Mouse (Mus musculus): ENCODE measurements around the gene Dnhd1. TPM values are rescaled to one million over a fixed set of nuclear protein-coding genes. Genes with fewer than 3 reads are reported as not detected.
"Not testable (repeated sequence)": the region's sequence is repeated elsewhere in the genome, so short reads cannot be mapped to it uniquely, and the experiment has no call there.

Gene Dnhd1
- polyA plus RNA-seq, 1 experiment from 2014 or later, result 0.51 TPM

DNA sequence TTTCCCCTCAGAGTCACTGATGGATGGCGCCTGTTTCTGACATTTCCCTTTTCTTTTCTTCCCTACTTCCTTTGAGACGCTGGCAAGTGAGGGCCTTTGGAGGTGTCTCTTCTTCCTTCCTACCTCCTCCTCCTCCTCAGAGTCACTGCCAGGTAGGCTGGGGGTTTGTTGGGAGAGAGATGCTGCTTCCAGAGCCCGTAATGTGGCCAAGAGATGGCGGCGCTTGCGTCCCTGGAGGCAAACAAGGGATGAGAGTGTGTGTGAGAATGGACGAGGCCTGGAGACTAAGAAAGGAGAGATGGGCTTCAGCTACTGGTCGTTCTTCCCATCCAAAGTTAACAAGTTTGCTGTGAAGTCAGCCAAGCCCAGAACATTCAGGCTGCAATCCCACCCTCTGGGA is 84.2 kb downstream of the Dnhd1 start:
- H3K4me3 ChIP-seq (ENCODE audit: control insufficient read depth in 1 of 2, insufficient read depth in 1 of 2, low read depth in 1 of 2, low read length in 2 of 2), result no peak overlapping the region
- peaks cover 52% of the 10 kb centered on the region for H3K36me3 ChIP-seq (ENCODE audit: control insufficient read depth, insufficient read depth, low read length)
- no peak overlapping the region for H3K27ac ChIP-seq (replicated peaks in 1 of 2; ENCODE audit: control insufficient read depth in 1 of 2, insufficient read depth in 1 of 2, low read depth in 2 of 2, low read length in 2 of 2)
- no peak for ATAC-seq (ENCODE audit: insufficient number of reproducible peaks, insufficient read depth, low FRiP score, low read depth)
- H3K27me3 ChIP-seq (ENCODE audit: control insufficient read depth, insufficient read depth, low read length), result no peaks in the 10 kb centered on the region
- peak overlapping the region; percentile 98; the same call in 1 of the 2 replicates for H3K9ac ChIP-seq (ENCODE audit: low read length)
- no peak overlapping the region; the same call in 1 of the 2 replicates for H3K4me2 ChIP-seq (ENCODE audit: low read length)
- WGBS, result 85% methylated on average over 8 of the region's 8 CpGs
- H3K9me3 ChIP-seq (ENCODE audit: control insufficient read depth, low read length), result no peaks in the 10 kb centered on the region
- H3K4me1 ChIP-seq (ENCODE audit: control insufficient read depth in 2 of 2, insufficient read depth in 2 of 2, low read length in 2 of 2), result peaks cover 7 to 28% of the 10 kb centered on the region in 2 experiments

DNA sequence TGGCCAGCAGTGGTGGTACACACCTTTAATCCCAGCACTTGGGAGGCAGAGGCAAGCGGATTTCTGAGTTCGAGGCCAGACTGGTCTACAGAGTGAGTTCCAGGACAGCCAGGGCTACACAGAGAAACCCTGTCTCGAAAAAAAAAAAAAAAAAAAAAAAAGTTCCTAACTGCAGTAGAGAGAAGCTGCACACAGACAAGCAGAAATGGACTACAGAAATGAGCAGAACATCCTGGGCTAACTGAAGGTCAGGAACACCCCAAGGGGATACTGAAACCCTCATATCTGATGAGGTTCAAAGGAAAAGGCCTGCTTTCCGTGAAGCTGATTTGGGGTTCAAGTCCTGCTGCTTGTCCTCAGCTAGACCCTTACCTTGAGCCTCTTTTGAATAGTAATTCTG is 84.8 kb downstream of the Dnhd1 start:
- not testable (repeated sequence) for H3K9me3 ChIP-seq (ENCODE audit: control insufficient read depth, low read length); ATAC-seq (ENCODE audit: insufficient number of reproducible peaks, insufficient read depth, low FRiP score, low read depth); H3K27me3 ChIP-seq (ENCODE audit: control insufficient read depth, insufficient read depth, low read length); H3K27ac ChIP-seq (replicated peaks in 1 of 2; ENCODE audit: control insufficient read depth in 1 of 2, insufficient read depth in 1 of 2, low read depth in 2 of 2, low read length in 2 of 2)
- Histone ChIP-seq H3K4me3 (ENCODE audit: control insufficient read depth in 1 of 2, insufficient read depth in 1 of 2, low read depth in 1 of 2, low read length in 2 of 2) (peak overlapping the region; percentile 91 to 98; a peak in 3 of 4 replicates), H3K36me3 (ENCODE audit: control insufficient read depth, insufficient read depth, low read length) (peaks cover 57% of the 10 kb centered on the region), H3K9ac (ENCODE audit: low read length) (peak overlapping the region; percentile 98), H3K4me1 (ENCODE audit: control insufficient read depth in 2 of 2, insufficient read depth in 2 of 2, low read length in 2 of 2) (peaks cover 7 to 29% of the 10 kb centered on the region in 2 experiments), H3K4me2 (ENCODE audit: low read length) (peak overlapping the region; percentile 94)
- WGBS, result 32% methylated on average over 3 of the region's 4 CpGs

DNA sequence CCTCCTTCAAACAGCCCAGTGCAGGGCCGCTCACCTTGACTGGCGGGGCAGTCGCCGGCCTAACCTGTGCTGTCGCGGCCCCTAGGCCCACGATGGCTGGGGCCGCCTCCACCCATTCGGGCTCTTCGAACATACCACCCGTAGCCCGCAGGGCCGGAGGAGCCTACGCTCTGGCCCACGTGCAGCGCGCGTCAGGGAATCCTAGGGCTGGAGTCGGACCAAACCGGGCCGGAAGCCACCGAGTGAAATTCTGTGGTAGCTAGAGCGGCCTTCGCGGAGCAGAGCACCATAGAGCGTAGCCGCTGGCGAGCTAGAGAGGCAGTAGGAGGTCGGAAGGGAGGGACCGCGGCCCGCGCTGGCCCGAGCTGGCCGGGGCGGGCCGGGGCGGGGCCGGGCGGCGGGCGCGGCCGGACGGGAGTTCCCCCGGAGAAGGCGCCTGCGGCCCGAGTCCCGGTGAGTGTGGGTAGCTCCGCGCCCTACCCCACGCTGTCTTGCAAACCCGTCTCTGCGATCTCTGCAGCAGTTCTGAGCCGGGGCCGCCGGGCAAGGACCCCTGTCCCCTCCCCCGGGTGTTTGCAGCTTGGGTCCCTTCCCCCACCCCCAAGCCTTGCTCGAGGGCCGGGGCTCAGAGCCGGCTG is 85.8 kb downstream of the Dnhd1 start, which contains the start of gene Ilk:
Ilk (plus strand) TSS at position 329 of the 638 bp plus-strand sequence.
- WGBS, result under 1% methylated on average over 56 of the region's 62 CpGs
- H3K9me3 ChIP-seq (ENCODE audit: control insufficient read depth, low read length), result no peaks in the 10 kb centered on the region
- H3K4me3 ChIP-seq (ENCODE audit: control insufficient read depth in 1 of 2, insufficient read depth in 1 of 2, low read depth in 1 of 2, low read length in 2 of 2), result peak within 1 kb of the TSS; percentile 91 to 98

DNA sequence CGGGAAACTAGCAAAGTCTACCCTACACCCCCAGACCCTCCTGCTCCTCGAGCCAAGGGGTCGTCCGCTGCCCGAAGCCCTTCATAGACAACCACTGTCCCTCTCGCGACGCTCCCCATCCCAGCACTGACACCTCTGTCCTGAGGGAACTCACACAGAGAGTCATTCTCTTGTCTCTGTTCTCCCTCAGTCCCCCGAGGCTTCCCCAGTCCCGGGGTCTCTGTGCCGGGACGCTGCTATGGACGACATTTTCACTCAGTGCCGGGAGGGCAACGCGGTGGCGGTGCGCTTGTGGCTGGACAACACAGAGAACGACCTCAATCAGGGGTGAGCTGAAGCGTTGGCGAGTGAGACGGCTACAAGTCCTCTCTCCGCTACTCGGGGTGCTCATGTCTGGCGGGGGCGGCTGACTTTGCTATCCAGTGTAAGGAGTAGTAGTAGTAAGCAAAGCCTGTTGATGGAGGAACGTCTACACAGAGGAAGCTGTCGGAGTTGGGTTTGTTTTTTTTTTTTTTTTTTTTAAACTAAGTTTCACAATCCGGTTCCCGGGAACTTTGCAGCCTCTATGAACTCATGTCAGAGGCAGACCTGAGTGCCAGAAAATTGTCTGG is 86.4 kb downstream of the Dnhd1 start, which contains the start of gene Rrp8:
Rrp8 (minus strand) TSS at position 475 of the 611 bp plus-strand sequence.
- under 1% methylated on average over 30 of the region's 30 CpGs for WGBS
- H3K36me3 ChIP-seq (ENCODE audit: control insufficient read depth, insufficient read depth, low read length), result peaks cover 57% of the 10 kb centered on the region

More for the DNA sequence above, 85.8 kb downstream of the Dnhd1 start, which contains the start of gene Ilk:
- Histone ChIP-seq H3K4me1 (ENCODE audit: control insufficient read depth in 2 of 2, insufficient read depth in 2 of 2, low read length in 2 of 2) (peaks cover 7 to 29% of the 10 kb centered on the region in 2 experiments), H3K27ac (replicated peaks in 1 of 2; ENCODE audit: control insufficient read depth in 1 of 2, insufficient read depth in 1 of 2, low read depth in 2 of 2, low read length in 2 of 2) (peak within 1 kb of the TSS; percentile 88 to 97), H3K27me3 (ENCODE audit: control insufficient read depth, insufficient read depth, low read length) (no peaks in the 10 kb centered on the region), H3K4me2 (ENCODE audit: low read length) (peak within 1 kb of the TSS; percentile 94), H3K36me3 (ENCODE audit: control insufficient read depth, insufficient read depth, low read length) (peaks cover 57% of the 10 kb centered on the region), H3K9ac (ENCODE audit: low read length) (peak within 1 kb of the TSS; percentile 98)
- ATAC-seq (ENCODE audit: insufficient number of reproducible peaks, insufficient read depth, low FRiP score, low read depth), result peak; percentile 99

DNA sequence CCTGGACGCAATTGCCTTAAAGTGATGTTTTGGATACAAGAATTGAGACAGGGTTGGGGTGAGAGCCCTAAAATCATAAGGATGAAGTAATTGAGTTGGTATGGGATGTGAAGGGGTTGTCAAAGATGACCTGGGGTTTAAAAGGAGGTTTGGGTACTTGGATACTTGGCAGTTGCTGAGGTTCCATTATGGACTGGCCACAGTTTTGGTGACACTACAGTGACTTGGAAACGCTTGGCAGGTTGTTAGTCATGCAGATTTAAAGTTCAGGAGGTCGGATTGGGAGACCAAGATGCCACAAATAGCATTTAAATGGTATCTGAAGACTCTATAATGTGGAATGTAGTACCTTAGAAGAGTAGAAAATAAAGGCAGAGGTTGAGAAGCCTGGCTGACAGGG is 87.0 kb downstream of the Dnhd1 start:
- Histone ChIP-seq H3K4me3 (ENCODE audit: control insufficient read depth in 1 of 2, insufficient read depth in 1 of 2, low read depth in 1 of 2, low read length in 2 of 2) (peak overlapping the region; percentile 91 to 98), H3K4me1 (ENCODE audit: control insufficient read depth in 2 of 2, insufficient read depth in 2 of 2, low read length in 2 of 2) (peaks cover 7 to 29% of the 10 kb centered on the region in 2 experiments), H3K4me2 (ENCODE audit: low read length) (peak overlapping the region; percentile 94), H3K27ac (replicated peaks in 1 of 2; ENCODE audit: control insufficient read depth in 1 of 2, insufficient read depth in 1 of 2, low read depth in 2 of 2, low read length in 2 of 2) (peak overlapping the region; percentile 88 to 97), H3K9ac (ENCODE audit: low read length) (peak overlapping the region; percentile 98), H3K36me3 (ENCODE audit: control insufficient read depth, insufficient read depth, low read length) (peaks cover 57% of the 10 kb centered on the region), H3K27me3 (ENCODE audit: control insufficient read depth, insufficient read depth, low read length) (no peaks in the 10 kb centered on the region), H3K9me3 (ENCODE audit: control insufficient read depth, low read length) (no peaks in the 10 kb centered on the region)
- 7% methylated on average over 3 of the region's 3 CpGs for WGBS
- ATAC-seq (ENCODE audit: insufficient number of reproducible peaks, insufficient read depth, low FRiP score, low read depth), result no peak

More for the DNA sequence above, 86.4 kb downstream of the Dnhd1 start, which contains the start of gene Rrp8:
- H3K4me3 ChIP-seq (ENCODE audit: control insufficient read depth in 1 of 2, insufficient read depth in 1 of 2, low read depth in 1 of 2, low read length in 2 of 2), result peak within 1 kb of the TSS; percentile 91 to 98
- H3K4me1 ChIP-seq (ENCODE audit: control insufficient read depth in 2 of 2, insufficient read depth in 2 of 2, low read length in 2 of 2), result peaks cover 7 to 29% of the 10 kb centered on the region in 2 experiments
- peak within 1 kb of the TSS; percentile 94 for H3K4me2 ChIP-seq (ENCODE audit: low read length)
- peak within 1 kb of the TSS; percentile 98 for H3K9ac ChIP-seq (ENCODE audit: low read length)
- H3K27ac ChIP-seq (replicated peaks in 1 of 2; ENCODE audit: control insufficient read depth in 1 of 2, insufficient read depth in 1 of 2, low read depth in 2 of 2, low read length in 2 of 2), result peak within 1 kb of the TSS; percentile 88 to 97
- H3K27me3 ChIP-seq (ENCODE audit: control insufficient read depth, insufficient read depth, low read length), result no peaks in the 10 kb centered on the region
- no peak; the same call in 1 of the 2 replicates for ATAC-seq (ENCODE audit: insufficient number of reproducible peaks, insufficient read depth, low FRiP score, low read depth)
- H3K9me3 ChIP-seq (ENCODE audit: control insufficient read depth, low read length), result no peaks in the 10 kb centered on the region

DNA sequence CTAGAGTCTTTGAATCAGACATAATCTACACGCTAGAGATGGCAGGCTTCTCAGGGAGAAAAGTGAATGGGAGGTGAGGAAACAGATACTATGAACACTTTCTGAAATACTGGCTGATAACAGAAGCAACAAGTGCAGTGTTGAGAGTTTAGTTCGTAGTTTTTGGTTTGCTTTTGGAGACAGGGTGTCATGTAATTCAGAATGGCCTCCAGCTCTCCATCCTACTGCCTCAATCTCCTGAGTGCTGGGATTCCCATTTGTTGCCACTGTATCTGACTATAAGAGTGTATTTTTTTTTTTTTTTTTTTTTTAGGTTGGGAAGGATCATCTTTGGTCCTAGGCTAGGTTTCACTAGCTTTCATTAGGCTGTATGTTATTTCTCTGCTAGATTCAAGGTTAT is 87.7 kb downstream of the Dnhd1 start:
- no peaks in the 10 kb centered on the region for H3K27me3 ChIP-seq (ENCODE audit: control insufficient read depth, insufficient read depth, low read length)
- no peaks in the 10 kb centered on the region for H3K9me3 ChIP-seq (ENCODE audit: control insufficient read depth, low read length)
- ATAC-seq (ENCODE audit: insufficient number of reproducible peaks, insufficient read depth, low FRiP score, low read depth), result no peak
- peaks cover 57% of the 10 kb centered on the region for H3K36me3 ChIP-seq (ENCODE audit: control insufficient read depth, insufficient read depth, low read length)
- WGBS, result 24% methylated on average over 2 of the region's 2 CpGs
- H3K9ac ChIP-seq (ENCODE audit: low read length), result peak overlapping the region; percentile 98
- H3K4me1 ChIP-seq (ENCODE audit: control insufficient read depth in 2 of 2, insufficient read depth in 2 of 2, low read length in 2 of 2), result peaks cover 7 to 30% of the 10 kb centered on the region in 2 experiments
- peak overlapping the region; percentile 94 for H3K4me2 ChIP-seq (ENCODE audit: low read length)
- H3K4me3 ChIP-seq (ENCODE audit: control insufficient read depth in 1 of 2, insufficient read depth in 1 of 2, low read depth in 1 of 2, low read length in 2 of 2), result peak overlapping the region; percentile 11 to 91; a peak in 3 of 4 replicates
- peak overlapping the region; percentile 88 to 99 for H3K27ac ChIP-seq (replicated peaks in 1 of 2; ENCODE audit: control insufficient read depth in 1 of 2, insufficient read depth in 1 of 2, low read depth in 2 of 2, low read length in 2 of 2)

DNA sequence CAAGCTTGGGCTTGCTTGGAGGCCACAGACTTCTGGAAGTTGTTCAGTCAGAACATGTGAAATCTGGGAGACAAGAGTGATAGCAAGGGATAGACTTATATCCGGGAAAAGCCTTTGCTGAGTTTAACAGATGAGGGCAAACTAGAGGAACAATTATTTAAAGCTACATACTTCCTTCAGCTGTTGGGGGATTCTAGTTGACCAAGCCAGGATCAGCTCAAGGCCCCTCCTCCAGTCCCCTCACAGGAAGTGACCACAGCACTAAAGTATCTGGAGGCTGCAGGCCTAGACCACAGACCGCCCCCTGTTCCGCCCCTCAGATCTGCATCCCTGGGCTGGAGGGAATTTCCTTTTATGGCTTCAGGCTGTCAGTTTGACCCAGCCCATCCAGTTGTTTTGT is 88.3 kb downstream of the Dnhd1 start:
- peak; percentile 64 for ATAC-seq (ENCODE audit: insufficient number of reproducible peaks, insufficient read depth, low FRiP score, low read depth)
- peak overlapping the region; percentile 94 for H3K4me2 ChIP-seq (ENCODE audit: low read length)
- H3K36me3 ChIP-seq (ENCODE audit: control insufficient read depth, insufficient read depth, low read length), result peaks cover 51% of the 10 kb centered on the region
- H3K4me3 ChIP-seq (ENCODE audit: control insufficient read depth in 1 of 2, insufficient read depth in 1 of 2, low read depth in 1 of 2, low read length in 2 of 2), result peak overlapping the region; percentile 39 to 91
- H3K4me1 ChIP-seq (ENCODE audit: control insufficient read depth in 2 of 2, insufficient read depth in 2 of 2, low read length in 2 of 2), result peaks cover 7 to 32% of the 10 kb centered on the region in 2 experiments
- no peaks in the 10 kb centered on the region for H3K27me3 ChIP-seq (ENCODE audit: control insufficient read depth, insufficient read depth, low read length)
- H3K9me3 ChIP-seq (ENCODE audit: control insufficient read depth, low read length), result no peaks in the 10 kb centered on the region
- H3K27ac ChIP-seq (replicated peaks in 1 of 2; ENCODE audit: control insufficient read depth in 1 of 2, insufficient read depth in 1 of 2, low read depth in 2 of 2, low read length in 2 of 2), result peak overlapping the region; percentile 88 to 99
- 8% methylated on average over 3 of the region's 3 CpGs for WGBS
- H3K9ac ChIP-seq (ENCODE audit: low read length), result peak overlapping the region; percentile 98

Measured in heart, embryonic 14.5 days (tissue).